ENCODE assay signal across 11 mouse cellular contexts in genomic region chr2:28537995-28538816, GRCm38 (mm10). TPM values are rescaled to one million over a fixed set of nuclear protein-coding genes. Genes with fewer than 3 reads are reported as not detected.
DNase-seq lines count a peak whose midpoint lies in the region; ATAC-seq and TF ChIP-seq lines count a peak whose summit lies in the region.
"Had no signal": no experiment of that assay in that cellular context is flagged by ENCODE, and none has a peak within 500 bp of the region (broad histone marks: within the 10 kb centered on the region; RNA-seq: fewer than 3 reads in every experiment).

No protein-coding gene starts in this region.

- peaks cover 76% of the 10 kb centered on the region for H3K4me1 ChIP-seq in embryonic facial prominence, embryonic 10.5 days

- ATAC-seq in neutrophil, adult 5-6 weeks (ENCODE audit: extremely low read depth, insufficient number of reproducible peaks, low FRiP score, poor library complexity, severe bottlenecking), result peak; percentile 24; the same call in 1 of the 2 replicates
- ATAC-seq: Patski had no signal

- peaks cover 42% of the 10 kb centered on the region for H3K36me3 ChIP-seq in embryonic facial prominence, embryonic 10.5 days (replicated peaks)

- no peaks in the 10 kb centered on the region for H3K9me3 ChIP-seq in embryonic facial prominence, embryonic 10.5 days

- H3K27ac ChIP-seq in left cerebral cortex, adult 2 months, result peak overlapping the region; percentile 64
- H3K27ac ChIP-seq in embryonic facial prominence, embryonic 10.5 days (replicated peaks), result peak overlapping the region; percentile 71

- no peak overlapping the region for H3K4me3 ChIP-seq in left cerebral cortex, adult 2 months
- no peak overlapping the region for H3K4me3 ChIP-seq in embryonic facial prominence, embryonic 10.5 days
- H3K4me3 ChIP-seq: erythroblast, embryonic 14.5 days had no signal

- no peak for DNase-seq in left cerebral cortex, adult 2 months (ENCODE audit: extremely low spot score in 1 of 2, low spot score in 2 of 2)
- no peak for DNase-seq in left cerebral cortex, adult 18-20 months (ENCODE audit: low spot score in 2 of 2)
- no peak for DNase-seq in embryonic facial prominence, embryonic 10.5 days (ENCODE audit: low spot score)
- DNase-seq in induced T-regulatory cell, adult 2 months (ENCODE audit: low read depth), result peak; percentile 36
- no peak for DNase-seq in frontal cortex, postnatal 25 days (ENCODE audit: low spot score in 2 of 2)
- DNase-seq in frontal cortex, postnatal 10 days (ENCODE audit: low spot score in 2 of 2), result no peak
- DNase-seq in kidney, adult 9 months, result no peak

- no peaks in the 10 kb centered on the region for H3K27me3 ChIP-seq in embryonic facial prominence, embryonic 10.5 days (replicated peaks; ENCODE audit: low read depth, poor library complexity, severe bottlenecking)
- H3K27me3 ChIP-seq: Patski had no signal

- TF ChIP-seq CTCF in left cerebral cortex, adult 2 months (IDR thresholded peaks at IDR 0.05), result no peak

- intact Hi-C loops in left cerebral cortex, adult 2 months (cut with DNase I), result no loop called here

- WGBS in embryonic facial prominence, embryonic 10.5 days, result 79% methylated on average over 8 of the region's 8 CpGs

RNA-seq across cellular contexts. Expression of gene Cel, which starts 25.0 kb away (rescaled TPM):
- total RNA-seq in left cerebral cortex, adult 2 months (2021), result not detected
- total RNA-seq in left cerebral cortex, adult 18-20 months (2021), result not detected
- polyA plus RNA-seq in embryonic facial prominence, embryonic 10.5 days (2016; fragmentation: Nextera tagmentation; extraction: Ambion mirVana), result not detected in 2 replicates
- not detected in 2 replicates for total RNA-seq in neutrophil, adult 5-6 weeks (2017)
- total RNA-seq: left cerebral cortex, postnatal 36 days had no signal
- polyA plus RNA-seq: erythroblast, embryonic 14.5 days; Patski had no signal

RNA-seq across cellular contexts. Expression of gene Ralgds, which starts 25.3 kb away (rescaled TPM):
- total RNA-seq in left cerebral cortex, adult 2 months (2021), result 10 to 100 TPM; 81.1 to 92.6 TPM
- total RNA-seq in left cerebral cortex, adult 18-20 months (2021), result 10 to 100 TPM; 78.2 to 87.4 TPM
- 36.7 and 44.2 TPM in 2 replicates for polyA plus RNA-seq in embryonic facial prominence, embryonic 10.5 days (2016; fragmentation: Nextera tagmentation; extraction: Ambion mirVana)
- total RNA-seq in neutrophil, adult 5-6 weeks (2017), result 38.8 and 45.3 TPM in 2 replicates

RNA-seq across cellular contexts. Expression of gene Gm10134, which starts 32.3 kb away (rescaled TPM):
- total RNA-seq in left cerebral cortex, adult 2 months (2021), result 1 to 10 TPM in 1 of 2 experiments, not detected in 1; 1.9 TPM
- 1 to 10 TPM in 1 of 2 experiments, not detected in 1; 1.1 TPM for total RNA-seq in left cerebral cortex, adult 18-20 months (2021)
- not detected in 2 replicates for polyA plus RNA-seq in embryonic facial prominence, embryonic 10.5 days (2016; fragmentation: Nextera tagmentation; extraction: Ambion mirVana)
- not detected in 2 replicates for total RNA-seq in neutrophil, adult 5-6 weeks (2017)
- polyA plus RNA-seq: erythroblast, embryonic 14.5 days; Patski had no signal

RNA-seq across cellular contexts. Expression of gene Gbgt1, which starts 41.5 kb away (rescaled TPM):
- 1 to 10 TPM; 1.8 to 2.9 TPM for total RNA-seq in left cerebral cortex, adult 2 months (2021)
- 1 to 10 TPM; 2.4 to 2.6 TPM for total RNA-seq in left cerebral cortex, adult 18-20 months (2021)
- polyA plus RNA-seq in embryonic facial prominence, embryonic 10.5 days (2016; fragmentation: Nextera tagmentation; extraction: Ambion mirVana), result 0.22 TPM in 1 of 2 replicates, not detected in the other
- total RNA-seq in neutrophil, adult 5-6 weeks (2017), result not detected in 2 replicates
- polyA plus RNA-seq: erythroblast, embryonic 14.5 days; Patski had no signal

RNA-seq across cellular contexts. Expression of gene Gtf3c5, which starts 45.3 kb away (rescaled TPM):
- total RNA-seq in left cerebral cortex, adult 2 months (2021), result 10 to 100 TPM; 18.3 TPM
- total RNA-seq in left cerebral cortex, adult 18-20 months (2021), result 10 to 100 TPM; 19.1 to 19.4 TPM
- polyA plus RNA-seq in embryonic facial prominence, embryonic 10.5 days (2016; fragmentation: Nextera tagmentation; extraction: Ambion mirVana), result 57.9 and 61.4 TPM in 2 replicates
- total RNA-seq in neutrophil, adult 5-6 weeks (2017), result 9.5 and 10.4 TPM in 2 replicates
